Mouse (Mus musculus) mesoderm, embryonic 11.5 days (tissue): Measurements from ENCODE around the gene Rftn1.

Source experiments
- DNase-seq: peaks from one replicate; pipeline ENCODE4 v3.0.0-alpha.2; 2012; ENCODE audit warnings: low read depth, low spot score

Rftn1 gene

GRCm38 (mm10) chr17:49989583-49989982 lies 200.9 kb downstream of the Rftn1 start:
- no peak for DNase-seq

GRCm38 (mm10) chr17:49987095-49987494 lies 203.4 kb downstream of the Rftn1 start:
- no peak for DNase-seq

GRCm38 (mm10) chr17:49983478-49983877 lies 207.0 kb downstream of the Rftn1 start:
- no peak for DNase-seq

GRCm38 (mm10) chr17:49982611-49983390 lies 207.7 kb downstream of the Rftn1 start:
- no peak for DNase-seq

GRCm38 (mm10) chr17:49981591-49981990 lies 208.9 kb downstream of the Rftn1 start:
- DNase-seq, result no peak

GRCm38 (mm10) chr17:49979761-49980285 lies 210.7 kb downstream of the Rftn1 start:
- no peak for DNase-seq

- DNase-seq, result no peak
Observed at GRCm38 (mm10) chr17:49977424-49977790, 213.1 kb downstream of the Rftn1 start.

- DNase-seq, result no peak
Observed at GRCm38 (mm10) chr17:49976678-49977423, 213.6 kb downstream of the Rftn1 start.

GRCm38 (mm10) chr17:49975481-49975880 lies 215.0 kb downstream of the Rftn1 start:
- no peak for DNase-seq

- DNase-seq, result no peak
Observed at GRCm38 (mm10) chr17:49974996-49975395, 215.5 kb downstream of the Rftn1 start.

GRCm38 (mm10) chr17:49972164-49972563 lies 218.3 kb downstream of the Rftn1 start:
- no peak for DNase-seq

GRCm38 (mm10) chr17:49971057-49971456 lies 219.4 kb downstream of the Rftn1 start:
- no peak for DNase-seq

- peak; percentile 53 for DNase-seq
Observed at GRCm38 (mm10) chr17:49968467-49969207, 221.8 kb downstream of the Rftn1 start.

- no peak for DNase-seq
Observed at GRCm38 (mm10) chr17:49965846-49966762, 224.4 kb downstream of the Rftn1 start.

GRCm38 (mm10) chr17:49965035-49965434 lies 225.4 kb downstream of the Rftn1 start:
- no peak for DNase-seq

GRCm38 (mm10) chr17:49964471-49964870 lies 226.0 kb downstream of the Rftn1 start:
- no peak for DNase-seq

- no peak for DNase-seq
Observed at GRCm38 (mm10) chr17:49959021-49959420, 231.5 kb downstream of the Rftn1 start.

GRCm38 (mm10) chr17:49951856-49952607 lies 238.4 kb downstream of the Rftn1 start:
- peak; percentile 7 for DNase-seq

- peak; percentile 82 for DNase-seq
Observed at GRCm38 (mm10) chr17:49951491-49951855, 239.0 kb downstream of the Rftn1 start.

- DNase-seq, result peak; percentile 36
Observed at GRCm38 (mm10) chr17:49942674-49943073, 247.8 kb downstream of the Rftn1 start.
